Mouse (Mus musculus) bone marrow, adult 2 months (tissue): ENCODE results near the gene Atp8a1. TPM values are rescaled to one million over a fixed set of nuclear protein-coding genes. Genes with fewer than 3 reads are reported as not detected.

Experiments used
- H3K27ac ChIP-seq: fragments of 200-500 bp; 2 replicates; pipeline ENCODE4 v1.5.1; 2012; ENCODE audit warnings: low read depth, mild to moderate bottlenecking, control low read depth, inconsistent platforms, low read length; ENCODE audit not compliant: control insufficient read depth, poor library complexity, insufficient read depth
- H3K4me1 ChIP-seq: fragments of 200-500 bp; 2 replicates; pipeline ENCODE4 v1.6.1; 2011; ENCODE audit warnings: low read length; ENCODE audit not compliant: control insufficient read depth, insufficient read depth
- H3K4me3 ChIP-seq: fragments of 200-500 bp; replicated peaks from 2 replicates; pipeline ENCODE3; 2011; ENCODE audit warnings: mild to moderate bottlenecking, low read depth, low read length, control low read depth; ENCODE audit not compliant: control insufficient read depth
- CTCF ChIP-seq: fragments of 200-500 bp; IDR thresholded peaks from 2 replicates; pipeline ENCODE4 v1.5.1; 2011; ENCODE audit warnings: low read length, control low read depth; ENCODE audit not compliant: control insufficient read depth, insufficient read depth
- POLR2A ChIP-seq: fragments of 200-500 bp; IDR thresholded peaks from 2 replicates; pipeline ENCODE4 v1.6.1; 2011; ENCODE audit warnings: low read depth, mild to moderate bottlenecking, control low read depth, low read length, borderline replicate concordance; ENCODE audit not compliant: control insufficient read depth
- WGBS: fragments of 180-500 bp; shearing (Covaris S2); methylation state at CpG from one replicate; pipeline ENCODE4 v1.1.7; 2018; 5-methylcytosine and 5-hydroxymethylcytosine counted together
- polyA plus RNA-seq: library from polyadenylated mRNA; stranded (reverse); fragments of >200 nt; gene quantifications from 2 replicates; pipeline ENCODE4 v1.2.4, GENCODE M21; 2011; ENCODE audit warnings: low replicate concordance; ENCODE audit not compliant: missing spikeins, insufficient read depth, insufficient read length

Atp8a1 gene
- polyA plus RNA-seq, 1 experiment, result 36.1 TPM

DNA sequence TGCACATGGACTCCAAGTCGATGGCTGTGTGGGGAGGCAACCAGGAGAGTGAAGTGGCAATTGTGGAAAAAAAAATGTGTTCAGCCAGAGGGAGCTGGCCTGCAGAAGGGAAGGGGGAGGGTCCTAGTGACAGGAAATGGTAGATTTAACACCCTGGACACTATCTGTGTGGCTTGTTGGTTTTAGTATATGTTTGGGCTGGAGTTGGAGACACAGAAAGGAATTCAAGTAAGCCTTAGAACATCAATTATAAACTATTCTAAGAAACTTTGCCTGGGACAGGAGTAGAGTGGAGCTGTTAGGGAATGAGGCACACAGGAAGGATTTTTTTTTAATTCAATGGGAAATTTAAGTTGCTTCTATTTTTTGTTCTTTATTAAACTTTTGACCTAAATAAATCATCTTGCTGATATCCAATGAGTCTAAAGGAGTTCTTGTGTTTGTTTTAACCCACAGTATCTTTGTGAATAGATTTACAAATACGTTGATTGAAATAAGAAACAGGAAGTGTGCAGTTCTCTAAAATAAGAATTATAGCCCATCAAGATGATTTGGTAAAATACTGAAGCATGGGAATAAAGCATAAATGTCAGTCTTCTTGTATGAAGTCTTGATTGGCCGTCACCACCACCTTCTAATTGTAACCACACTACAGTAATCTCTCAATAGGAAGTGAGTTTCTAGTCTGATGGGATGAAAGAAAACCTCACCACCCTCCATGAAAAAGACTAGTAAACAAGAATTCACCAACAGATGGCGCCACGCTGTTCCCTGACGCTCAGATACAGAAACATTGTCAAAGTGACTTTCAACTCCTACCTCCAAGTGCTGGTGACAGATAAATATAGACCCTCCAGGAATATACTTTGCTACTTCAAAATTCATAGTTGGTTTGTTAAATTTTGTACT lies 267.3 kb downstream of the Atp8a1 start:
- no peak for TF ChIP-seq CTCF
- no peak for TF ChIP-seq POLR2A
- Histone ChIP-seq H3K4me3 (no peak overlapping the region), H3K27ac (no peak overlapping the region), H3K4me1 (no peaks in the 10 kb centered on the region; the same call in 1 of the 2 replicates)
- WGBS, result 29% methylated on average over 6 of the region's 6 CpGs

DNA sequence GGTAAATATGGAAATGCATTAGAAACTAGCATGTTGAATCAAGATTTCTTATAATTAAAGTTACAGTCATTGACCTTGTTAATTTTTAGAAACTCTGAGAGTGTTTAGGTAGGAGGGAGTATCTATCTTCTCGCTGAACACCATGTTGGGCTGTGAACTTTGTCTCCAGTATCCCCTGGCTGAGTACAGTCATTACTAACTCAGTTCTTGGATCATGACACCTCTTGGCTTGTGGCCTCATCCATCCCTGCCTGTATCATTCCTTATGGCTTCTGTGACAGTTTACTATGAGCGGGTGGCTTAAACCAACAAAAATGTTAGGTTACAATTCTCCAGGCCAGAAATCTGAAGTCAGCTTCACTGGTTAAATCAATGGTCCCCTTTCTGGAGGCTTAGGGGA lies 271.5 kb downstream of the Atp8a1 start:
- 86% methylated on average over 2 of the region's 2 CpGs for WGBS
- Histone ChIP-seq H3K4me3 (no peak overlapping the region), H3K4me1 (no peaks in the 10 kb centered on the region; the same call in 1 of the 2 replicates), H3K27ac (no peak overlapping the region)
- TF ChIP-seq CTCF, result no peak
- no peak for TF ChIP-seq POLR2A

DNA sequence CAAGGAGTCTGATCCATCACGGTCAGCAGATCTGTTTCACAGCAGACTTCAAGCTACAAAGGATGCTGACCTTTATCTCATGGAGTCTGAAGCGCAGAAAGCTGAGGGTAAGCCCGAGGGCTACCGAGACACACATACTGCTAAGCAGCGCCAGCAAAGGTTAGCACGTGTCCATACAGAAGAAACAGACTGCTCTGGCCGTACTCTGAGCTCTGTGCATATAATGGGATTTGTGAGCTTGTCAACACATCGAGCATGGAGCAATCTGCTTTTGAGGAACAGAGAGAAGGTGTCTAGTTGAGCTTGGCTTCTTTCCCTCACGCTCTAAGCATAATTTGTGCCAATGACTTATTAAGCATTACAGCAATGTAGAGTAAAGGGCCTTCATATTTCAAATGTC lies 273.2 kb downstream of the Atp8a1 start:
- TF ChIP-seq POLR2A (no peak), CTCF (no peak)
- 85% methylated on average over 9 of the region's 9 CpGs for WGBS
- Histone ChIP-seq H3K4me3 (no peak overlapping the region), H3K27ac (no peak overlapping the region), H3K4me1 (no peaks in the 10 kb centered on the region; the same call in 1 of the 2 replicates)

DNA sequence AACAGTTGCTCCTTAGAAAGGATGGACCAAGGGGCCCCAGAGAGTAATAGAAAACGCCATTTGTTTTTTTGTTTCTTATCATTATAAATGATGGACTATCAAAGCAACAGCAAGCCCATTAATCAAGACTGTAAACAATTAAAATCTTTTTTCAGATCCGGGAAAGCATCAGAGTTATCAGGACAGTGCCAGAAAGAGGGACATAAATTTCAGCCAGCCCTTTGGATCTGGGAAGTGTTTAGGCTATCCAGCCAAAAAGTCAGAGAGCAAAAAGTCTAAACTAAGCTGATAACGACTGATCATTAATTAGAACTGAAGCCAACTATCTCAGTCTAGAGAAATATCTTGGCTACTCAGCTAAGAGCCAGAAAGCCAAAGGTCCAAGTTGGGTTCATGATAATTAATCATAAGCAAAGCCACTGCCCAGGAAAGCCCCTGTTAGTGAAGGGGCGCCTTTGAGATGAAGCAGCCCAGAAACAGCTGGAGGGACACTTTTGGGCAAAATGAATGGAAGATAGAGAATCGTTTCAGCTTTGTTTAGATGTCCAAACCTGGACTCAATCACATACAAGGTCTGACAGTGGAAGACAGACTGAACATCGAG lies 274.6 kb downstream of the Atp8a1 start:
- 61% methylated on average over 6 of the region's 6 CpGs for WGBS
- TF ChIP-seq POLR2A (no peak), CTCF (no peak)
- H3K27ac ChIP-seq, result no peak overlapping the region
- H3K4me3 ChIP-seq, result no peak overlapping the region
- H3K4me1 ChIP-seq, result no peaks in the 10 kb centered on the region

Other genes with a start within 250 kb of the Atp8a1 start
- not detected in 2 replicates for gene Shisa3, start 239.6 kb downstream of the Atp8a1 start, polyA plus RNA-seq
- gene Gm5108, start 94.2 kb upstream of the Atp8a1 start, polyA plus RNA-seq, result not detected in 2 replicates
- not detected in 2 replicates for gene Gm21905, start 99.0 kb upstream of the Atp8a1 start, polyA plus RNA-seq
- not detected in 2 replicates for gene Grxcr1, start 184.4 kb upstream of the Atp8a1 start, polyA plus RNA-seq